Mouse (Mus musculus) kidney, adult 8-10 months (tissue): ENCODE results near the gene Rcor1.

Experiments used
- DNase-seq, 2 experiments: peaks; one replicate each; pipeline ENCODE4 v3.0.0; 2022

Gene Rcor1

GRCm38 (mm10) chr12:111071477-111072152, 32.5 kb downstream of the Rcor1 start:
- DNase-seq = peak; percentile 75 to 82

GRCm38 (mm10) chr12:111076385-111076965, 37.3 kb downstream of the Rcor1 start:
- no peak for DNase-seq

- no peak for DNase-seq
These were observed 46.4 kb downstream of the Rcor1 start for GRCm38 (mm10) chr12:111085579-111085978.

GRCm38 (mm10) chr12:111087066-111087465, 47.9 kb downstream of the Rcor1 start:
- no peak for DNase-seq

- peak; percentile 52 to 86 for DNase-seq
These were observed 49.0 kb downstream of the Rcor1 start for GRCm38 (mm10) chr12:111088186-111088585.

GRCm38 (mm10) chr12:111088731-111089141, 49.6 kb downstream of the Rcor1 start:
- no peak for DNase-seq

- peak; percentile 33 to 34 for DNase-seq
These were observed 50.0 kb downstream of the Rcor1 start for GRCm38 (mm10) chr12:111089145-111089544.

- peak; percentile 67 for DNase-seq
These were observed 51.6 kb downstream of the Rcor1 start for GRCm38 (mm10) chr12:111090801-111091200.

- peak; percentile 62 to 73 for DNase-seq
These were observed 52.8 kb downstream of the Rcor1 start for GRCm38 (mm10) chr12:111091981-111092380.

- no peak for DNase-seq
These were observed 54.9 kb downstream of the Rcor1 start for GRCm38 (mm10) chr12:111094073-111094472.

GRCm38 (mm10) chr12:111095086-111095485, 55.9 kb downstream of the Rcor1 start:
- peak in 1 of 2 experiments; percentile 48 for DNase-seq

GRCm38 (mm10) chr12:111096249-111096648, 57.1 kb downstream of the Rcor1 start:
- DNase-seq = no peak

GRCm38 (mm10) chr12:111097036-111097435, 57.9 kb downstream of the Rcor1 start:
- no peak for DNase-seq

- no peak for DNase-seq
These were observed 72.0 kb downstream of the Rcor1 start for GRCm38 (mm10) chr12:111111176-111111575.

GRCm38 (mm10) chr12:111114593-111114992, 75.4 kb downstream of the Rcor1 start:
- no peak for DNase-seq

GRCm38 (mm10) chr12:111119506-111120085, 80.4 kb downstream of the Rcor1 start:
- DNase-seq = no peak

GRCm38 (mm10) chr12:111120976-111121645, 82.0 kb downstream of the Rcor1 start:
- DNase-seq = no peak

GRCm38 (mm10) chr12:111122332-111122852, 83.2 kb downstream of the Rcor1 start:
- DNase-seq = peak in 1 of 2 experiments; percentile 42

GRCm38 (mm10) chr12:111124601-111125260, 85.6 kb downstream of the Rcor1 start:
- no peak for DNase-seq

- peak; percentile 27 to 30 for DNase-seq
These were observed 86.5 kb downstream of the Rcor1 start for GRCm38 (mm10) chr12:111125666-111126065.

- peak in 1 of 2 experiments; percentile 9 for DNase-seq
These were observed 95.0 kb downstream of the Rcor1 start for GRCm38 (mm10) chr12:111134169-111134568.
